Mouse (Mus musculus) embryonic fibroblast, embryonic 13.5 days (primary cell): ENCODE results near the gene Cnbp.

Source experiments
- CTCF ChIP-seq: IDR thresholded peaks from 2 replicates; pipeline ENCODE4 v1.5.1; 2011; ENCODE audit warnings: mild to moderate bottlenecking, control low read depth, low read length, moderate library complexity, borderline replicate concordance; ENCODE audit not compliant: insufficient read depth
- POLR2A ChIP-seq: IDR thresholded peaks from 2 replicates; pipeline ENCODE4 v1.6.1; 2011; ENCODE audit warnings: low read depth, mild to moderate bottlenecking, control low read depth, low read length, moderate library complexity

GRCm38 (mm10) chr6:87805448-87805847, 45.5 kb downstream of the Cnbp start:
- no peak for TF ChIP-seq CTCF
- TF ChIP-seq POLR2A: no peak
